Mouse (Mus musculus) intestine, embryonic 16.5 days (tissue): Measurements from ENCODE around the gene Usp45. TPM values are rescaled to one million over a fixed set of nuclear protein-coding genes. Genes with fewer than 3 reads are reported as not detected.
"Not testable (repeated sequence)": the region's sequence is repeated elsewhere in the genome, so short reads cannot be mapped to it uniquely, and the experiment has no call there.

Experiments
- ATAC-seq: fragments of 200-750 bp; cut with Nextera tagmentation; 2 replicates; pipeline ENCODE4 v1.8.0; 2017; ENCODE audit warnings: moderate TSS enrichment, moderate library complexity
- H3K27ac ChIP-seq: fragments of 300-500 bp; sonication (generic); 2 replicates; pipeline ENCODE4 v1.5.1; 2014; ENCODE audit warnings: mild to moderate bottlenecking, low read length
- H3K27me3 ChIP-seq: fragments of 300-500 bp; sonication (generic); replicated peaks from 2 replicates; pipeline ENCODE4 v1.6.1; 2014; ENCODE audit warnings: low read length, control low read depth, mixed read lengths; ENCODE audit not compliant: control insufficient read depth, insufficient read depth
- H3K36me3 ChIP-seq: fragments of 300-500 bp; sonication (generic); 2 replicates; pipeline ENCODE4 v1.6.1; 2014; ENCODE audit warnings: low read length, control low read depth; ENCODE audit not compliant: control insufficient read depth, insufficient read depth
- H3K4me1 ChIP-seq: fragments of 300-500 bp; sonication (generic); 2 replicates; pipeline ENCODE4 v1.6.1; 2014; ENCODE audit warnings: low read length, control low read depth, mixed read lengths; ENCODE audit not compliant: control insufficient read depth, insufficient read depth
- H3K4me2 ChIP-seq: fragments of 300-500 bp; sonication (generic); 2 replicates; pipeline ENCODE4 v1.6.1; 2014; ENCODE audit warnings: low read depth, low read length, control low read depth
- H3K4me3 ChIP-seq: fragments of 300-500 bp; sonication (generic); 2 replicates; pipeline ENCODE4 v1.5.1; 2014; ENCODE audit warnings: mild to moderate bottlenecking, low read length
- H3K9ac ChIP-seq: fragments of 300-500 bp; sonication (generic); 2 replicates; pipeline ENCODE4 v1.6.1; 2014; ENCODE audit warnings: low read depth, low read length
- H3K9me3 ChIP-seq: fragments of 300-500 bp; sonication (generic); 2 replicates; pipeline ENCODE4 v1.6.1; 2016; ENCODE audit warnings: low read length, control low read depth; ENCODE audit not compliant: control insufficient read depth
- WGBS: fragments of 180-500 bp; shearing (Covaris S2); extraction: QIAGEN DNeasy Blood & Tissue Kit; methylation state at CpG from one replicate; pipeline ENCODE4 v1.1.7; 2014; 5-methylcytosine and 5-hydroxymethylcytosine counted together
- polyA plus RNA-seq: library from polyadenylated mRNA; unstranded; fragments of >200 nt; fragmentation: Nextera tagmentation; extraction: Ambion mirVana; gene quantifications from 2 replicates; pipeline ENCODE4 v1.2.1, GENCODE M21; 2015

Gene Usp45
- 5.3 and 6.0 TPM in 2 replicates for polyA plus RNA-seq

DNA sequence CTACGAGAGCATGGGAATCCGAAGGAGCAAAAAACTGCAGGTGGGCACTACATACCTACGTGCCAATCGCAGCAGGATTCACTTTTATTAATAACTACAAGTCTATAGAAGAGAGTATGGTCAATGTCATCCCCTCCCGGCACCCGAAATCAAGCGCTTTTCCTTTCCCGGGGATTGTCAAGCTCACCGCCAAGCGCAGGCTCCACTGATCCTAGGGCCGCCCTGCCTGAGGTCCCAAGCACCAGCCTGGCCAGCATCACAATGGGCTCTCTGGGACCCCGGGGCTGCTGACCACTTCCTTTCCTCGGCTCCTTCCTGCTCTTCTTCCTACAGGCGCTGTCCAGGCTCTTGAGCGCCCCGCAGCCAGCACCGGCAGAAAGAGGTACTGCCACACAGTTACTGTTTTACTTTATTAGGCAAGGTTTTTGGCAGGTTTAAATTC is at the start of gene Usp45, which contains the start of gene Tstd3:
Gene Usp45, plus strand, starts transcription at position 294 of the 442 bp plus-strand sequence.
Gene Tstd3, minus strand, starts transcription at position 350 of the 442 bp plus-strand sequence.
- Histone ChIP-seq H3K9ac (peak within 1 kb of the TSS; percentile 68), H3K9me3 (no peaks in the 10 kb centered on the region), H3K4me1 (no peaks in the 10 kb centered on the region), H3K27ac (no peak within 1 kb of the TSS), H3K4me2 (peak within 1 kb of the TSS; percentile 55), H3K36me3 (no peaks in the 10 kb centered on the region), H3K4me3 (peak within 1 kb of the TSS; percentile 60), H3K27me3 (no peaks in the 10 kb centered on the region)
- 2% methylated on average over 17 of the region's 17 CpGs for WGBS
- peak; percentile 85 for ATAC-seq

GRCm38 (mm10) chr4:21722752-21723334 is 44.1 kb upstream of the Usp45 start:
- Histone ChIP-seq H3K4me3 (no peak overlapping the region), H3K27me3 (no peaks in the 10 kb centered on the region), H3K36me3 (no peaks in the 10 kb centered on the region), H3K4me2 (no peak overlapping the region), H3K27ac (no peak overlapping the region), H3K4me1 (no peaks in the 10 kb centered on the region), H3K9ac (no peak overlapping the region), H3K9me3 (no peaks in the 10 kb centered on the region)
- ATAC-seq = no peak
- 56% methylated on average over 7 of the region's 7 CpGs for WGBS

GRCm38 (mm10) chr4:21726912-21727614 is 39.9 kb upstream of the Usp45 start:
- Histone ChIP-seq H3K9me3 (no peaks in the 10 kb centered on the region), H3K27ac (peak overlapping the region; percentile 84), H3K36me3 (no peaks in the 10 kb centered on the region), H3K9ac (peak overlapping the region; percentile 85), H3K4me1 (peaks cover 4% of the 10 kb centered on the region), H3K4me2 (peak overlapping the region; percentile 78), H3K4me3 (peak overlapping the region; percentile 88), H3K27me3 (no peaks in the 10 kb centered on the region)
- WGBS = 1% methylated on average over 22 of the region's 22 CpGs
- ATAC-seq = peak; percentile 61

- peak; percentile 99 for ATAC-seq
- under 1% methylated on average over 37 of the region's 37 CpGs for WGBS
- H3K4me1 ChIP-seq = peaks cover 4% of the 10 kb centered on the region
Measured at GRCm38 (mm10) chr4:21727615-21728165, 39.3 kb upstream of the Usp45 start, which contains the start of gene Ccnc. Gene Ccnc, plus strand, starts transcription at chr4:21727701.

GRCm38 (mm10) chr4:21739169-21739568 is 27.8 kb upstream of the Usp45 start:
- Histone ChIP-seq H3K4me3 (no peak overlapping the region), H3K9ac (no peak overlapping the region), H3K36me3 (no peaks in the 10 kb centered on the region), H3K9me3 (no peaks in the 10 kb centered on the region), H3K27me3 (no peaks in the 10 kb centered on the region), H3K27ac (no peak overlapping the region), H3K4me1 (no peaks in the 10 kb centered on the region), H3K4me2 (no peak overlapping the region)
- peak; percentile 36; the same call in 1 of the 2 replicates for ATAC-seq
- WGBS = 80% methylated on average over 4 of the region's 4 CpGs

More at GRCm38 (mm10) chr4:21727615-21728165, 39.3 kb upstream of the Usp45 start, which contains the start of gene Ccnc:
- Histone ChIP-seq H3K9me3 (no peaks in the 10 kb centered on the region), H3K4me2 (peak within 1 kb of the TSS; percentile 78), H3K27ac (peak within 1 kb of the TSS; percentile 84), H3K27me3 (no peaks in the 10 kb centered on the region), H3K36me3 (no peaks in the 10 kb centered on the region), H3K4me3 (peak within 1 kb of the TSS; percentile 88), H3K9ac (peak within 1 kb of the TSS; percentile 85)

DNA sequence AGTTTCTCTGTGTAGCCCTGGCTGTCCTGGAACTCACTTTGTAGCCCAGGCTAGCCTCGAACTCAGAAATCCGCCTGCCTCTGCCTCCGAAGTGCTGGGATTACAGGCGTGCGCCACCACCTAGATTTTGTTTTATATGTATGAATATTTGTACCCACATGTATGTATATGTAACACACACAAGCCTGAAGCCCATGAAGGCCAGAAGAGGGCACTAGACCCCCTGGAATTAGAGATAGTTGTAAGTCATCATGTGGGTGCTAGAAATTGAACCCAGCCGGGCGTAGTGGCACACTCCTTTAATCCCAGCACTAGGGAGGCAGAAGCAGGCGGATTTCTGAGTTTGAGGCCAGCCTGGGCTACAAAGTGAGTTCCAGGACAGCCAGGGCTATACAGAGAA is 22.8 kb upstream of the Usp45 start:
- H3K9ac ChIP-seq, H3K36me3 ChIP-seq, H3K4me1 ChIP-seq, H3K27ac ChIP-seq, H3K4me2 ChIP-seq, ATAC-seq, H3K9me3 ChIP-seq, H3K27me3 ChIP-seq, H3K4me3 ChIP-seq: not testable (repeated sequence)
- 94% methylated on average over 8 of the region's 8 CpGs for WGBS

GRCm38 (mm10) chr4:21745723-21746122 is 21.2 kb upstream of the Usp45 start:
- no peaks in the 10 kb centered on the region for H3K36me3 ChIP-seq
- 67% methylated on average over 5 of the region's 5 CpGs for WGBS
- H3K4me1 ChIP-seq = no peaks in the 10 kb centered on the region
- H3K4me3 ChIP-seq = no peak overlapping the region
- no peaks in the 10 kb centered on the region for H3K27me3 ChIP-seq
- H3K4me2 ChIP-seq = no peak overlapping the region
- no peak overlapping the region for H3K9ac ChIP-seq
- no peak overlapping the region for H3K27ac ChIP-seq
- no peaks in the 10 kb centered on the region for H3K9me3 ChIP-seq
- no peak for ATAC-seq

- 68% methylated on average over 4 of the region's 4 CpGs for WGBS
- H3K27ac ChIP-seq = no peak overlapping the region
- ATAC-seq = peak; percentile 59; the same call in 1 of the 2 replicates
- H3K36me3 ChIP-seq = no peaks in the 10 kb centered on the region; the same call in 1 of the 2 replicates
- H3K4me3 ChIP-seq = no peak overlapping the region
- H3K4me1 ChIP-seq = no peaks in the 10 kb centered on the region
- H3K27me3 ChIP-seq = no peaks in the 10 kb centered on the region
- no peaks in the 10 kb centered on the region for H3K9me3 ChIP-seq
- H3K9ac ChIP-seq = no peak overlapping the region
- no peak overlapping the region for H3K4me2 ChIP-seq
Measured at GRCm38 (mm10) chr4:21755123-21755789, 11.7 kb upstream of the Usp45 start.

DNA sequence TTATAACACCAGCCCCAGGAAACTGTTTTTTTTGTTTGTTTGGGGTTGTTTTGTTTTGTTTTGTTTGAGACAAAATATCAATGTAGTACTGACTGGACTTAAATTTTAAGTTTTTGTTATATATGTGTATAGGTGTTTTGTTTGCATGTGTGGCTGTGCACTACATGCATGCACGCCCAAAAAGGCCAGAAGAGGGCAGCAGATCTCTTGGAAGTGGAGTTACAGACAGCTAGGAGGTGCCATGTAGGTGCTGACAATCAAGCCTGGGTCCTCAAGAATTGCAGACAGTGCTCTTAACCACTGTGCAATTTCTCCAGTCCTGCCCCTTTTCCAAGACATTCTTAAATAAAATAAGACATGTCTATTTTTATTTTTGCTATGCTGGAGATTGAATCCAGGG is 8.1 kb upstream of the Usp45 start:
- H3K4me1 ChIP-seq = no peaks in the 10 kb centered on the region
- no peak overlapping the region for H3K27ac ChIP-seq
- no peaks in the 10 kb centered on the region for H3K27me3 ChIP-seq
- H3K36me3 ChIP-seq = no peaks in the 10 kb centered on the region; the same call in 1 of the 2 replicates
- H3K9ac ChIP-seq = no peak overlapping the region
- H3K4me2 ChIP-seq = no peak overlapping the region
- no peak for ATAC-seq
- 58% methylated on average over 1 of the region's 1 CpGs for WGBS
- H3K4me3 ChIP-seq = no peak overlapping the region
- no peaks in the 10 kb centered on the region for H3K9me3 ChIP-seq
